Mouse (Mus musculus) cortical plate, adult 2 months (tissue): ENCODE measurements around the gene Rinl. TPM values are rescaled to one million over a fixed set of nuclear protein-coding genes. Genes with fewer than 3 reads are reported as not detected.

ENCODE experiments used
- H3K27ac ChIP-seq: fragments of 200-500 bp; 2 replicates; pipeline ENCODE4 v1.5.1; 2012; ENCODE audit warnings: low read length, control low read depth, inconsistent platforms; ENCODE audit not compliant: insufficient read depth
- H3K4me1 ChIP-seq: fragments of 200-500 bp; 2 replicates; pipeline ENCODE4 v1.6.1; 2011; ENCODE audit warnings: low read length; ENCODE audit not compliant: control insufficient read depth, insufficient read depth
- H3K4me3 ChIP-seq: fragments of 200-500 bp; 2 replicates; pipeline ENCODE4 v1.5.1; 2011; ENCODE audit warnings: mild to moderate bottlenecking, low read length, control low read depth; ENCODE audit not compliant: insufficient read depth
- CTCF ChIP-seq: fragments of 200-500 bp; IDR thresholded peaks from 2 replicates; pipeline ENCODE4 v1.5.1; 2011; ENCODE audit warnings: mild to moderate bottlenecking, control low read depth, low read length; ENCODE audit not compliant: insufficient read depth; ENCODE audit errors: extremely low read depth
- POLR2A ChIP-seq: fragments of 200-500 bp; IDR thresholded peaks from 2 replicates; pipeline ENCODE4 v1.6.1; 2011; ENCODE audit warnings: mild to moderate bottlenecking, low read length, control low read depth; ENCODE audit not compliant: insufficient read depth; ENCODE audit errors: extremely low read depth
- polyA plus RNA-seq: library from polyadenylated mRNA; depleted of rRNA; stranded (reverse); fragments of >200 nt; gene quantifications from 2 replicates; pipeline ENCODE4 v1.2.3, GENCODE M21; 2012; rRNA removed

Gene Rinl
- polyA plus RNA-seq, 1 experiment, result 2.3 TPM

DNA sequence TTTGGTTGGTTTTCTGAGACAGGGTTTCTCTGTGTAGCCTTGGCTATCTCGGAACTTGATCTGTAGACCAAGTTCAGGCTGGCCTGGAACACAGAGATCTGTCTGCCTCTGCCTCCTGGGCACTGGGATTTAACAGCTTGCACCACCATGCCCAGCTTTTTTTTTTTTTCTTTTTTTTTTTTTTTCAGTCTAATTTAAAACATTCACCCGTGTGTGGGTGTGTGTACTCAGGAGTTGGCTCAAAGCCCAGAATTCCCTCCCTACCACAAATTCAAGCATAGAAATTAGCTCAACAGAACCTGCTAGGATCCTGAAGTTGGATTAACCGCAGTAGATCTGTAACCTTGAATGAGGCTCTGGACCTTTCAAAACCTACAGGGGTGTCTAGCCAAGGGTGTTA is 38.6 kb downstream of the Rinl start:
- Histone ChIP-seq H3K27ac (no peak overlapping the region), H3K4me1 (peaks cover 3% of the 10 kb centered on the region)
- TF ChIP-seq POLR2A, result no peak
- TF ChIP-seq CTCF, result no peak

DNA sequence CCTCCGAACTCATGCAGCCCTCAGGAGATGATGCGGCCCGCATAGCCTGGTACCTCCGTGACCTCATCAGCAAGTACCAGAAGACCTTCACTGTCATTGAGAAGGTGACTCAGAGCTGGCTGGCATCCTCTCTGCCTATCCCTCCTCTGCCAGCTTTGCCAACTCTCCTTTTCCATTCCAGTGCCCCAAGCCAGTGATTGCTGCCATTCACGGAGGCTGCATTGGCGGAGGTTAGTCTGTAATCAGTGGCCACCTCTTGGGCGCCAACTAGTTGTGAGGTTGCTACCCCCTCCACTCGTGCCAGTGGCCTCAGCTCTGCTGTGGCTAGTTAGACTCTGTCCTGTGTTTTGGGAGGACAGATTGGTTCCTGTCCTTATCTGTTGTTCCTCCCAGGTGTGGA is 41.1 kb downstream of the Rinl start:
- H3K4me3 ChIP-seq, result no peak overlapping the region
- H3K27ac ChIP-seq, result no peak overlapping the region
- TF ChIP-seq CTCF (no peak), POLR2A (no peak)
- H3K4me1 ChIP-seq, result peaks cover 1% of the 10 kb centered on the region; the same call in 1 of the 2 replicates

More for the DNA sequence above, 38.6 kb downstream of the Rinl start:
- no peak overlapping the region for H3K4me3 ChIP-seq

DNA sequence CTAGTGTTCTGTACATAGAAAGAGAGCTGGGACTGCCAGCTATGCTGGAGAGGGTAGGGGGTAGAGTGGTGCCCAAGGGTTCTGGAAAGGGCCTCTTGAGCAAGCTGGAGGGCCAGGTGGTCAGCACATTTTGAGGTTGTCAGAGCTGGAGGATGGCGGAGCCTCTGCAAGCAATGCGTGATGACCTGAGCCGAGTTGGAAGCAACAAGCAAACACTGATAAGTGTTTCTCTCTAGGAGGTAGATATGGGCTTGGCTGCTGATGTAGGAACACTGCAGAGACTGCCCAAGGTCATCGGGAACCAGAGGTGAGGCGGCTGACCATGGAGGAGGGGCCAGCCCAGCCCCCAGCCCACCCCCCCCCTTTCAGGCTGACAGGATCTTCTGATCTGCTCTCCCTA is 42.2 kb downstream of the Rinl start:
- no peak overlapping the region for H3K4me3 ChIP-seq
- TF ChIP-seq CTCF, result no peak
- TF ChIP-seq POLR2A, result no peak
- H3K27ac ChIP-seq, result no peak overlapping the region
- no peaks in the 10 kb centered on the region; the same call in 1 of the 2 replicates for H3K4me1 ChIP-seq

DNA sequence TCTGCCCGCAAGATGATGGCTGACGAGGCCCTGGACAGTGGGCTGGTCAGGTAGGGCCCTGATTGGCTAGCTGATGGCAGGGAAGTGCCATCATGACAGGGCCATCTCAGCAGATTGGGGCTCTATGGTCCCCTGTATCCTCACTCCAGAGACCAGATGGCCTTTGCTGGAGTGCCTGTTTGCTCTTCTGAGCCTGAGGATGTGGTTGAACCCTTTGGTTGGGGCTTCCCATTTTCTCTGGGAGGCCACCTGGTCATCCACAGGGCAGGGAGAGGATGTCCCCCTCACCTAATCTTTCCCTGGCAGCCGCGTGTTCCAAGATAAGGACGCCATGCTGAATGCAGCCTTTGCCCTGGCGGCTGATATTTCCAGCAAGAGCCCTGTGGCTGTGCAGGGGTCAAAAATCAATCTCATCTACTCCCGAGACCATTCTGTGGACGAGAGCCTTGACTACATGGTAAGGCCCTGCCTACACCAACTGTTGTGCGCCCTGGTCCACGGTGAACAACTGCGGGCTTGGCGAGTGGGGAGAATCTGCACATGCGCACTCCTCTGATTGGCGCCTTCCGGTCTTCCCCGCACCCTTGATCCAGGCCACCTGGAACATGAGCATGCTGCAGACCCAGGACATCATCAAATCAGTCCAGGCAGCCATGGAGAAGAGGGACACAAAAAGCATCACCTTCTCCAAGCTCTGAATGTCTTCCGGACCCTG is 42.8 kb downstream of the Rinl start:
- H3K4me1 ChIP-seq, result no peaks in the 10 kb centered on the region; the same call in 1 of the 2 replicates
- no peak for TF ChIP-seq POLR2A
- TF ChIP-seq CTCF, result no peak
- H3K27ac ChIP-seq, result no peak overlapping the region
- no peak overlapping the region for H3K4me3 ChIP-seq

DNA sequence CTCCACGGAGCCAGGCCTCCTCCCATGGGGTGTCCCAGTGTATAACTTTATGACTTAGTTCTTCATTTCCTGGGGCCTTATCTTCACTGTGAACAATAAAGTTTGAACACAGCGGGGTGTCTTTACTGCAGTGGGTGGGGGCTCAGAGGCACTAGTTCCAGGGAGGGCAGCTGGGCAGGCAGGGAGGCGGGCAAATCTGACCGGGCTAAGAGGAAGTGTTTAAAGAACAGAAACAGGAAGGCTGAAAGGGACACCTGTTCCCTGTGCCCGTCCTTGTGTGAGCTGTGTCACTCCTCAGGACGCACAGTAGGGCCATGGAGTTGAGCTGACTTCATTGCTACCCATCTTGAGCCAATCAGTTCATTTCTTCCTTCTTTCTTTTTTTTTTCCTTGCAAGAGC is 43.4 kb downstream of the Rinl start:
- Histone ChIP-seq H3K4me3 (no peak overlapping the region), H3K27ac (no peak overlapping the region), H3K4me1 (no peaks in the 10 kb centered on the region; the same call in 1 of the 2 replicates)
- TF ChIP-seq CTCF, result no peak
- no peak for TF ChIP-seq POLR2A

DNA sequence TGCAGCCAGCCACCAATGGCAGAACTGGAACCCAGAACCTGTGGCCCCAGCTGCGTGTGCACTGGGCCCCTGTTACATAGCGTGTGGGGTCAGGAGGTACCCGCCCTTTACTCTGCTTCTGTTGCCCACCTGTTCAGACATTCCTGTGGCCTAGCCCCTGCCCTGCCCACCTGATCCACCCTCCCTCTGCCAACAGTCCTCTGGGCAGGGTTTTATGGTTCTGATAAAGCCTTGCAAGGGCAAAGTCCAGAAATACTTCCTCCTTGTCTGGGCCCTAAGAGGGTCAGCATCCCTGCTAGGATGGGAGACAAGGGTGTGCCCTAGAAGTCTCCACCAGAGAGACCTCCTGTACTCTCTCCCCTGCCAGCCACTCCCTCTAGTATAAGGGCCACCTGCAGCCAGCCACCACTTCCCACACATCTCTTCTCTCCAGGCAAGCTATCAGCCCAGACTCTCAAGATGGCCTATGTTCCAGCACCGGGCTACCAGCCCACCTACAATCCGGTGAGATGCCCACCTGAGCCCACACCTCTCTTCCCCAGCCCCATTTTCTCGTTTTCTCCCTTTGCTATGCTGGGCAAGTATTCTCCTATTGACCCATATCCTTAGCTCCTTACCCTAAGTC is 45.1 kb downstream of the Rinl start, which contains the start of gene Lgals4:
Gene Lgals4 (plus strand): TSS at position 132 of the 625 bp plus-strand sequence.
- no peak for TF ChIP-seq POLR2A

DNA sequence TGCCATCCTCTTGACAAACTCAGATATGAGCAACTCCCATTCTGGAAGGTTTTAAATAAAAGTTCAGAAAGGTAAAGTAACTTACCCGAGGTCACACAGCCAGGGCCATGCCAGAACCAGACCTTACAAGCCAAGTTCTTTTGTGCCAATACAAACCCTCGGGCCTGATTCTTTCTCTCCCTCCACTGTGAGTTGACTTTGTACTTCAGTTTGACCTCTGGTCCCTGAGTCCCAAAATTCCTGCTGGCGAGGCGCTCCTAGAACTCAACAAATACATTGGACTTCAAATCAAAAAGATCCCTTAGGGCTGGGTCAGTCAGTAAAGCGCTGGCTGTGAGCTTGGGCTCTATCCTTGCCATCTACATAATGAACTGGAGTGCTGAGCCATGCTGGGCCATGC is 48.2 kb downstream of the Rinl start:
- H3K4me1 ChIP-seq, result no peaks in the 10 kb centered on the region
- H3K27ac ChIP-seq, result no peak overlapping the region
- no peak overlapping the region for H3K4me3 ChIP-seq
- no peak for TF ChIP-seq POLR2A
- TF ChIP-seq CTCF, result no peak

More for the DNA sequence above, 45.1 kb downstream of the Rinl start, which contains the start of gene Lgals4:
- Histone ChIP-seq H3K27ac (no peak within 1 kb of the TSS), H3K4me3 (no peak within 1 kb of the TSS), H3K4me1 (no peaks in the 10 kb centered on the region; the same call in 1 of the 2 replicates)

DNA sequence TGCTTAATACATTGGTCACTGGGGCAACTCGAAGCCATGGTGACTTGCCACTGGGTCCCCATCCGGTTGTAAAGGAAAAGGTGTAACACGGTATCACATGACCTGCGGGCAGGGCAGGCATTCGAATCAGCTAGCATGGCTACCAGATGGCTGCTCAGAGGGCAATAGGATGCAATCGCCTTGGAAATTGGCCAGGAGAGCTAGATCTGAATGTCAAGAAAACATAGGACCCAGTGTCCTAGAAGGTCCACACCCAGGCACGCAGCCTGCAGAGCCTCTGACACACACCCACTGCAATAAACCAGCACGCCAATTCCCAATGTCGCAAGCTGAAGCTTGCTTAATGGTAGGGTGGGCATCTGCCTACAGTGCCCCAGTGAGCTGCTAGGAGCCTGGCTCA is 49.6 kb downstream of the Rinl start:
- Histone ChIP-seq H3K27ac (no peak overlapping the region), H3K4me1 (no peaks in the 10 kb centered on the region), H3K4me3 (no peak overlapping the region)
- TF ChIP-seq POLR2A (no peak), CTCF (no peak)

DNA sequence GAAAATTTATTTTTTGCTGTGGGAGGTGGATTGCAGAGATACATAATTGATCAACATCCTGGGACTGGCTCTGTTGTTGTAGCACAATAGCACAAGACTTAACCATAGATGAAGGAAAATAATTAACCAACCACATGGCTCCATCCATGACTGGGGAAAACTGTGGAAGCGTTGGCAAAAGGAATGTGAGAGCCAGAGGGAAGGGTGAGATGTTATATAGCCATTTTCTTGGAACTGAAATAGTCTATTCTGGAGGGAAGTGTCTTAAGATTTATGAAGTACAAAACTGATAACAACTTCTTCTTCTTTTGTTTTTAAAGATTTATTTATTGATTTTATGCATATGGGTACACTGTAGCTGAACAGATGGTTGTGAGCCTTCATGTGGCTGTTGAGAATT is 58.5 kb downstream of the Rinl start:
- Histone ChIP-seq H3K4me3 (no peak overlapping the region), H3K27ac (no peak overlapping the region), H3K4me1 (no peaks in the 10 kb centered on the region)
- TF ChIP-seq CTCF (no peak), POLR2A (no peak)

Other genes with a start within 250 kb of the Rinl start
- not detected in 2 replicates for gene Sycn, start 248.1 kb upstream of the Rinl start, polyA plus RNA-seq
- gene Nccrp1, start 241.7 kb upstream of the Rinl start, polyA plus RNA-seq, result 0.10 and 0.15 TPM in 2 replicates
- gene Samd4b, start 190.8 kb upstream of the Rinl start, polyA plus RNA-seq, result 59.0 and 63.8 TPM in 2 replicates
- gene Pak4, start 190.8 kb upstream of the Rinl start, polyA plus RNA-seq, result 8.0 and 8.2 TPM in 2 replicates
- gene Acp7, start 157.6 kb upstream of the Rinl start, polyA plus RNA-seq, result 0.89 and 1.3 TPM in 2 replicates
- 37.5 and 45.6 TPM in 2 replicates for gene Fbxo27, start 96.1 kb upstream of the Rinl start, polyA plus RNA-seq
- 3.0 and 3.4 TPM in 2 replicates for gene Fbxo17, start 72.2 kb upstream of the Rinl start, polyA plus RNA-seq
- 94.0 and 104 TPM in 2 replicates for gene Mrps12, start 47.1 kb upstream of the Rinl start, polyA plus RNA-seq
- gene Sars2, start 47.0 kb upstream of the Rinl start, polyA plus RNA-seq, result 15.2 and 15.5 TPM in 2 replicates
- 2.9 and 4.5 TPM in 2 replicates for gene Ccer2, start 32.8 kb upstream of the Rinl start, polyA plus RNA-seq
- 267 and 291 TPM in 2 replicates for gene Sirt2, start 22.2 kb upstream of the Rinl start, polyA plus RNA-seq
- 34.0 and 36.4 TPM in 2 replicates for gene Nfkbib, start 21.5 kb upstream of the Rinl start, polyA plus RNA-seq
- 350 and 362 TPM in 2 replicates for gene Hnrnpl, start 19.6 kb downstream of the Rinl start, polyA plus RNA-seq
- gene Ech1, start 36.2 kb downstream of the Rinl start, polyA plus RNA-seq, result 90.4 and 92.9 TPM in 2 replicates
- 8.2 and 9.5 TPM in 2 replicates for gene Lgals4, start 44.9 kb downstream of the Rinl start, polyA plus RNA-seq
- 1.2 and 1.3 TPM in 2 replicates for gene Lgals7, start 74.9 kb downstream of the Rinl start, polyA plus RNA-seq
- gene Capn12, start 92.5 kb downstream of the Rinl start, polyA plus RNA-seq, result 1.2 and 1.8 TPM in 2 replicates
- 170 and 178 TPM in 2 replicates for gene Actn4, start 173.4 kb downstream of the Rinl start, polyA plus RNA-seq
- gene Eif3k, start 192.9 kb downstream of the Rinl start, polyA plus RNA-seq, result 307 and 320 TPM in 2 replicates
- gene Map4k1, start 193.1 kb downstream of the Rinl start, polyA plus RNA-seq, result 2.2 and 2.8 TPM in 2 replicates